Mouse (Mus musculus): ENCODE results near the gene Gm16253.

DNA sequence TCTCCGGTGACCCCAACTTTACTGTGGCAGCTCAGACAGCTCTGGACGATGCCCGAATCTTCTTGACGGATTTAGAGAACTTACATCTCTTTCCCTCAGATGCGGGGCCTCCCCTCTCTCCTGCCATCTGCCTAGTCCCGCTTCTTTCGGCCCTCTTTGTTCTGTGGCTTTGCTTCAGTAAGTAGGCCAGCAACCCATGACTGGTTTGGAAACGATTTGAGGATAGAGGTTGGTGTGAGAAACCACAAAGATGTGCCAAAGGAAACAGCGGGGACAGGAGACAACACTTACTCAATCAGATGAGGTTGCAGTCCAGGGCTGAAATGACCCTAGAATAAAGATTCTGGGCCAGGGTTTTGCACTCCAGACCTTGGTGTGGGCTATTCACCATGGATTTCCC, 48.3 kb upstream of the Gm16253 start:
- no peak for TF ChIP-seq TAL1 (IDR thresholded peaks at IDR 0.05; ENCODE audit: low read length)
- TF ChIP-seq GATA1 (IDR thresholded peaks at IDR 0.05; ENCODE audit: low read length) = no peak

All from erythroblast, embryonic 14.5 days (primary cell).